Mouse (Mus musculus): ENCODE results near the gene Katnb1. TPM values are rescaled to one million over a fixed set of nuclear protein-coding genes. Genes with fewer than 3 reads are reported as not detected.

Katnb1 gene
- total RNA-seq (2017), result 12.6 to 46.5 TPM (median 38.6 TPM) in 3 replicates

DNA sequence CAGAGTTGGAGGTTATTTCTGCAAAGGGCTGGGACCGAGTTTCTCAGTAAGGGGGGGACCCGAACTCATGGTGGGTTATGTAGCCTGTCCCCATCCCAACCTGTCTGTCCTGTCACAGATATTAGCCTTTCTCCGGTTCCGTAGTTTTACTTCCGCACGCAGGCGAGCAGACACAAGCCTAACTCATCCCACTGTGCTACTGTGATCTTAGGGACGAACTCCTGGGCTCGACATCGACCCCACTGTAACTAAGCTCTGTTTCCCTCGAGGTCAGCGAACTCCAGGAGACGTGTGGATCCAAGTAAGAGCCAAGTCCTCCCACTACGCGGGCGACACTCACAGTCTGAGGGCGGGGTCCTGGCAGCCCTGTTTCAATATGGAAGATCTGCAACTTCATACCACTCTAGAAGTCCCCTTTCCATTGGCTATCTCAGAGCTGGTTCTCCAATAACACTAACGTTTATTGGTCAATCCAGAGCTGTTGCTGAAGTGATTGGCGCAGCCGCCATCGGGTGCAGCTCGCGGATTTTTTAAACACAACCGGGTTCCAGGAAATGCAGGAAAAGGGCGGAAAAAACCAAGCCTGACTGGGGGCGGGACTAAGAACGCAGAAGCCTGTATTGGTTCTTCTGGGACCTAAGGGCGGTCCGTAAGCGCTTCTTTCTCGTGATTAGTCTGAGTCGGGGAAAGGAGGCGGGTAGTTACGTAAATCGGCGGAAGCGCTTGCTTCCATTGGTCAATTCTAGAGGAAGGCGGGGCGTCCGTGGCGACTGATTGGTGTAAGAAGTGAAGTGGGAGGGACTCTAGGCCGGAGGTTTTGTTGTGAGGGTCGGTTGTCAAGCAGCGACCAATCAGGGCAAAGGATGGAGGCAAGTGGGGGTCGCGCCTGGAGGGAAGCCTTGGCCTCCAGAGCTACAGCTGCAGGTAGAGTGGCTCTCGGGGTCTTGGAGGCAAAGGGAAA lies at the start of gene Katnb1:
Katnb1 (plus strand) TSS at position 806 of the 961 bp plus-strand sequence.
- peak; percentile 85 for ATAC-seq (replicated peaks; ENCODE audit: insufficient number of reproducible peaks, low FRiP score, low TSS enrichment, poor library complexity, severe bottlenecking)

- peak; percentile 78 for ATAC-seq (replicated peaks; ENCODE audit: insufficient number of reproducible peaks, low FRiP score, low TSS enrichment, poor library complexity, severe bottlenecking)
Measured at GRCm38 (mm10) chr8:95037106-95037925, 43.7 kb upstream of the Katnb1 start.

DNA sequence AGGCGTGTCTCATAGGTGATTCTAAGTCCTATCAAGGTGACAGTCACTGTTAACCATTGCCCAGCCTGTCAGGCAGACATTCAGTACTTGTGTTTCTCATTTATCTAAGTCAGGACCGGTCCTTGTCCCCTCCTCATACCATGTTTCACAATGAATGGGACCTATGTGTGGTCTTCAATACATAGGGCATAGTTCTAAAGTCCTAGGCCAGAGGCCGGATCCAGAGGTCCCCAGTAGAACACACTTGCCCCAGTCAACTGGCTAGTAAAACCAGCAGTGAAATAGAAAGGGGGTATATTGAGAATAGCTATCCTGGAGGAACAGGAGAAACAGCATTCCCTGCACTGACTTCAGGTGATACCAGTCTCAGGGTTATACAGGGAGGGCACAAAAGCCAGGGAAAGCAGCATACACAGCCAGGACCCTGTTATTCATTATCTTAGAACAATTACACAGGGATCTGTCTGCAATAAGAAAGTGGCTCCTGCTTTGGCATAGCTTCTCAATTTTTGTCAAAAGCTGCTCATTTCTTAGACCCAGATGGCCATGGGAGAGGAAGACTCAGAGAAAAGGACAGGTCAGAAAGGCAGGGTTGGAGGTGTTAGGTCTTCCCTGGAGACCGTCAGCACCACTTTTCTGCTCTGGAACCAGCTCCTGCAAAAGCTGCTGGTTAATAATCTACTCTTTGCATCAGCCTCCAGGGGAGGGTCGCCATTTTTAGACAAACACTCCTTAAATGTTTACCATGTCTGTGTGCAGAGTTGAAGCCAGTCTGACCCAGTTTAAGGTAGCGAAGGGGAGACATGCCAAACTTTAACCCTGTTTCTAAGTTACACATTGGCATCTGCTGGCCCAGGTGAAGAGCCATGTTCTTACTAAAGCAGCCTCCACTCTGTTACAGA lies 38.9 kb upstream of the Katnb1 start:
- ATAC-seq (replicated peaks; ENCODE audit: insufficient number of reproducible peaks, low FRiP score, low TSS enrichment, poor library complexity, severe bottlenecking), result no peak

DNA sequence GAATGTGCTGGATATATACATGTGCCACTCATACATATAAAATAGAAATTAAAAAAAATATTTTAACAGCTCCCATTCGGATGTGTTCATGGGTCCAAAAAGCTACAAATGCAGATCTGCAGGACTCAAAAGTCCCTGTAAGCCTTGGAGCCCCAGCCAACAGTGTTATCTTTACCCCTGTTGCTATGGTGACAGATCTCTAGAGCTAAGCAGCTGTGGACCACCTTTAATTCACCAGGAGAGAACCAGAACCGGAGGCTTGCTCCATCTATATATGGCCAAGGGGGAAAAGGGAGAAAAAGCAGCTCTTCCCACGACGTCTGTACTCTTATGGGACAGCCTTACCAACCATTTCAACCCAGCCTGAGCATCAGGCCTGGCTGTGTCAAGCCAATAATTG lies 36.2 kb upstream of the Katnb1 start:
- no peak for ATAC-seq (replicated peaks; ENCODE audit: insufficient number of reproducible peaks, low FRiP score, low TSS enrichment, poor library complexity, severe bottlenecking)

DNA sequence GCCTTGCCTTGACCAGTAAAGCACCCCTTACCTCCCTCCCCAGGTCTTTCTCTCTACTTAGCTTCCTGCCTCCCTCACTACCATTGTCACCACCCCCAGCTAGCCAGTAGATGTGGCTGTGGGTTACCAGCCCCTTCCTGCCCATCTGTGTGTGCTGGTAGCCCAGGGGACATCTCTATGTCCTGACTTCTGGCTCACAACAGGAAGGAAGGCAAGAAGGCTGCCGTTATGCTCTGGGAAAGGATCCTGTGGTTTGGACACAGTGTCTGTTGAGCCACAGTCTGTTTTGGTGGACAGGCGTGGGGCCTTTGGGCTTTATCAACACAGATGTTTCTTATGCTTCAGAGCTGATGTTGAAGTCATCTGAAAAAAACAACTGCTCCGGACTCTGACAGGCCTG lies 34.0 kb upstream of the Katnb1 start:
- no peak for ATAC-seq (replicated peaks; ENCODE audit: insufficient number of reproducible peaks, low FRiP score, low TSS enrichment, poor library complexity, severe bottlenecking)

DNA sequence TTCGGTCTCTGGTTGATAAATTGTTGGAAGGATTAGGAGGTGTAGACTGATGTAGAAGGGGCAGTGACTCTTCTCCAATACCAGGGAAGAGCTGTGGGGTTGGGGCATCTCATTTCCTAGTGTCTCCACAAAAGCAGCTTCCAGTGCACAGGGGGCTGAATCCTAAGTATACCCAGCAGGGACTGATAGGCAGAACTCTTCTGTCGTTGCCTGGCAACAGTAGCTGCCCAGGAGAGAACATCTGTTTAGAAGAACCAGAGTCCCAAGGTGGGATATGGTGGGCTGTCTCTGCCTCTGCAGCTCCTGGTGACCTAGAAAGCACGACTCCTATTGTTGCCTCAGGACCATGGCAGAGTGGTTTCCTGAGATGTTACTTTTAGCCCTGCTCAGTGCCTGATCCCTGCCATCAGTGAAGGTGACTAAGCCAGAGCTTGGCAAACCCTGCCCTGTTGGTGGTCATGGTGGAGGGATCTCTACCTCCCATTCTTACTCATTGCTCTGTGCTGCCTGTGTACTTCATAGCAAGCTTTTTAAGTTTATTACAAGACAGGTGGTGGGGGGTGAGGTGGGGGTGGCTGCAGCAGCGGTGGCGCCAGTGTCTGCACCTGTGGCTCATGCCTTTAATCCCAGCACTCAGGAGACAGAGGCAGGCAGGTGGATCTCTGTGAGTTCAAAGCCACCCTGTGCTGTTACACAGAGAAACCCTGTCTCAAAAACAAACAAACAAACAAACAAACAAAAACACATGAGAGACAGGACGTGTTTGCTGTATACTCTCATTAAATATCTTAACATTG lies 32.9 kb upstream of the Katnb1 start:
- ATAC-seq (replicated peaks; ENCODE audit: insufficient number of reproducible peaks, low FRiP score, low TSS enrichment, poor library complexity, severe bottlenecking), result no peak

GRCm38 (mm10) chr8:95049636-95050035 lies 31.4 kb upstream of the Katnb1 start:
- no peak for ATAC-seq (replicated peaks; ENCODE audit: insufficient number of reproducible peaks, low FRiP score, low TSS enrichment, poor library complexity, severe bottlenecking)

DNA sequence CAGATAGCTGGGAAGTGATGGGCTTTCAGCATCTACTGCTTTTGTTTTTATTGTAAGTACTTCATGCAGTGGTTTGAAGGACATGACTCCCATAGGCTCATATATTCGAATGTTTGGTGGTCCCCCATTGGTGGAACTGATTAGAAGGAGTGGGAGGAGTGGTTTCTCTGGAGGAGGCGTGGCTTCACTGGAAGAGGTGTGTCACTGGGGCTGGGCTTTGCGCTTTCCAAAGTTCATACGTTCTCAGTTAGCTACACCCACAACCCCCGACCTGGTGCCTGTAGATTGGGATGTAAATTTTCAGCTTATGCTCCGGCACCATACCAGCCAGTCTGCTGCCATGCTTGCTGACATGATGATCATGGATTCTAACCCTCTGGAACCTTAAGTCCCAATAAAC lies 26.5 kb upstream of the Katnb1 start:
- no peak for ATAC-seq (replicated peaks; ENCODE audit: insufficient number of reproducible peaks, low FRiP score, low TSS enrichment, poor library complexity, severe bottlenecking)

DNA sequence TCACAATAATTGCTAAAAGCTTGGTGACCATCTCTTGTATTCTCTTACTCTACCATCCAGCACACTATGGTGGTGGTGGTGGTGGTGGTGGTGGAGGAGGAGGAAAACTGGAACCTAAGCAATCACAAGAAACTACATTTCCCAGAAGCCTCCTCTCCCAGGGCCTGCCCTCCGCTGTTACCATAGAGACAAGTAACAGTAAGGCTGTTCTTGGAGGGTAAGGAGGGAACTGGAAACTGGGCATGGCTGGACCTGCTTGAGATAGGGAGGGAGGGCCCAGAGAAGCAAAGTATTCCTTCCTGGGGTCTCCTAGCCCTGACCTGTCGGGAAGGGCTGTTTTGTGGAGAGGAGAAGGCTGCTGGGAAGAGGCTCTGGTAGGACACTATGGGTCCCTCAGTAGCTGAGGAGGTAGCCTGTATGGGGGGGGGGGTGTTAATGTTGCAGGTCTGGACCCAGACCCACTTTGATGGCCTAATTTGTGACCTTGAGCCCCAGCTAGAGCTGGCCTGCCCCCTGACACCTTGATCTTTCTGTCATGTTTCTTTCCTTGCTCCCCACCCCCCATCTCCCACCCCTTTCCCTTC lies 26.0 kb upstream of the Katnb1 start, which contains the start of gene Drc7:
Drc7 (plus strand) TSS at position 177 of the 584 bp plus-strand sequence.
- ATAC-seq (replicated peaks; ENCODE audit: insufficient number of reproducible peaks, low FRiP score, low TSS enrichment, poor library complexity, severe bottlenecking), result peak; percentile 67; the same call in 1 of the 2 replicates

DNA sequence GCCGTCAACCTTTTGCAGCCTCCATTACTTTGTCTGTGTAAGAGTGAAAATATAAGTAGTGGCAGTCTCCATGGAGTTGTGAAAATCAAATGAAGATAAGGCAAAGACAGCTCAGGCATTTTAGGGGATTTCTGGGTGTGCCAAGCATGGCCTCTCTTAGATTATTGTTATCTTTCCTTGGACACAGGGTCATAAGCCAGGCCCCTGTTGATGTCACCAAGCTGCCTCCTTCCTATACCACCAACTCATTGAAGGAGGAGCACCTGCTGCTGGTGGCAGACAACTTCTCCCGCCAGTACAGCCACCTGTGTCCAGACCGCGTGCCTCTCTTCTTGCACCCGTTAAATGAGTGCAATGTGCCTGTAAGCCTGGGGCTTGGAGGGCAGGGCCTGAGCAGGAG lies 24.6 kb upstream of the Katnb1 start:
- ATAC-seq (replicated peaks; ENCODE audit: insufficient number of reproducible peaks, low FRiP score, low TSS enrichment, poor library complexity, severe bottlenecking), result no peak

GRCm38 (mm10) chr8:95058661-95059060 lies 22.3 kb upstream of the Katnb1 start:
- ATAC-seq (replicated peaks; ENCODE audit: insufficient number of reproducible peaks, low FRiP score, low TSS enrichment, poor library complexity, severe bottlenecking), result no peak

- ATAC-seq (replicated peaks; ENCODE audit: insufficient number of reproducible peaks, low FRiP score, low TSS enrichment, poor library complexity, severe bottlenecking), result no peak
Measured at GRCm38 (mm10) chr8:95059812-95060533, 21.0 kb upstream of the Katnb1 start.

- ATAC-seq (replicated peaks; ENCODE audit: insufficient number of reproducible peaks, low FRiP score, low TSS enrichment, poor library complexity, severe bottlenecking), result no peak
Measured at GRCm38 (mm10) chr8:95064531-95064930, 16.5 kb upstream of the Katnb1 start.

DNA sequence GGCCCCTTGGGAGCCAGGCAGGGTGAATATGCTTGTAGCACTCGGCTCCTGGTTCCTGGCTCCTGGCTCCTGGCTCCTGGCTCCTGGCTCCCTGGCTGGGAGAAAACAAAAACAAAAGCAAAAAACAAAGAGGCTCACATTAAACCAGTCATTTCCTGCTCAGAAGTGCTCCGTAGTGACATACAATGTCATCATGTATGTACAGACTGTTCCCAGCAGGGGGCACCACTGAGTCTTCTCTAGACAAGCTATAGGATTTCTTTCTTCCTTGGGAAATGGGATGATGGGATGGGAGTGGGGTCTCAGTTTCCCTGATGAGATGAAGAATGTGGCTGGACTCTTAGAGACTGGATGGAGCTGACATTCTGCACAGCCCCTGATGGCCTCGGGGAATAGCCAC lies 13.4 kb upstream of the Katnb1 start:
- 0 out of 2 replicates have a peak, but pooled peaks have one; percentile 62 for ATAC-seq (replicated peaks; ENCODE audit: insufficient number of reproducible peaks, low FRiP score, low TSS enrichment, poor library complexity, severe bottlenecking)

DNA sequence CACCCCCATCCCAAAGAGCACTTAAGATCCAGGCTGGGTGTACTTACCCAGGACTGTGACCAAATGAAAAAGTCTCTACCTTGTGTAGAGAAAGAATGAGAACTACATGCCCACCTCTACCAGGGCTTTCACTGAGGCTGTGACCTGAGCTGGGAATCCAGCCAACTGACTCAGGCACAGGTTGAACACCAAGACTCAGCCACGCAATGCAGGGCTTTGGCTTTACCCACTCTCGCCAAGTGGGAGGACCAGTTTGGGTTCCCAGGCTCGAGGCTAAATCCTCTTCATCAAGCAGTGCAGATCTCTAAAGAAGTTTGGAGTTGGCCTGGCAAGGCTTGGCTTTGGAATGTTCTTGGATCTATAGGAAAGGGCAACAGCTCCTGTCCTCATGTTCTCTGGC lies 5.5 kb upstream of the Katnb1 start:
- ATAC-seq (replicated peaks; ENCODE audit: insufficient number of reproducible peaks, low FRiP score, low TSS enrichment, poor library complexity, severe bottlenecking), result no peak

GRCm38 (mm10) chr8:95076151-95076550 lies 4.8 kb upstream of the Katnb1 start:
- ATAC-seq (replicated peaks; ENCODE audit: insufficient number of reproducible peaks, low FRiP score, low TSS enrichment, poor library complexity, severe bottlenecking), result no peak

DNA sequence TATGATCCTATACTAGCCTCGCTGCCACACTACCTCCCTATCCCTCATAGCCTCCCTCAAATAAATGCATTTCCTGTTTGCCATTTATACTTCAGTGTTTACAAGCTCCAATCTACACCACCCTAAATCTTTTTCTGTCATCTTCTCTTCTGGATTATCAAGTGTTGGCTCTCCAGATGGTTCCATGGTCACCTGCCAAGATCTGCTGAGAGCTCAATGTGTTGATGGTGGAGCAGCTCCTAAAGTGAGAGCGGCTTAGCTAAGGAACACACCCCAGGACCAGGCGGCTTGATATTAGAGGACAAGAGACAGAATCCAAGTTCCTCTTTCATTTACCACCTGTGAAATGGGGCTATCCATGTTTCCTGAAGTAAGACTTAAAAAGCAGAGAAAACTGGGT lies 2.9 kb upstream of the Katnb1 start:
- ATAC-seq (replicated peaks; ENCODE audit: insufficient number of reproducible peaks, low FRiP score, low TSS enrichment, poor library complexity, severe bottlenecking), result no peak

All from monocyte, adult 5-6 weeks (primary cell).